Mouse (Mus musculus) G1E (cell line): ENCODE results near the gene Gpsm3. TPM values are rescaled to one million over a fixed set of nuclear protein-coding genes. Genes with fewer than 3 reads are reported as not detected.
"Not testable (repeated sequence)": the region's sequence is repeated elsewhere in the genome, so short reads cannot be mapped to it uniquely, and the experiment has no call there.

Experiments used
- ATAC-seq: 2 replicates; pipeline ENCODE4 v1.8.0; 2016; ENCODE audit warnings: mild to moderate bottlenecking; ENCODE audit not compliant: insufficient number of reproducible peaks, poor library complexity, low FRiP score, severe bottlenecking; ENCODE audit errors: extremely low read depth
- DNase-seq: peaks from one replicate; pipeline ENCODE4 v3.0.0; 2012; ENCODE audit warnings: low spot score
- H3K27me3 ChIP-seq: 2 replicates; pipeline ENCODE4 v1.6.1; 2012; ENCODE audit warnings: mild to moderate bottlenecking, low read length, inconsistent platforms; ENCODE audit not compliant: insufficient read depth
- H3K36me3 ChIP-seq: replicated peaks from 2 replicates; pipeline ENCODE3; 2012; ENCODE audit warnings: mild to moderate bottlenecking, inconsistent platforms
- H3K4me1 ChIP-seq: 2 replicates; pipeline ENCODE4 v1.6.1; 2012; ENCODE audit warnings: low read depth, low read length, inconsistent platforms, mixed read lengths; ENCODE audit not compliant: insufficient read depth
- H3K4me3 ChIP-seq: 2 replicates; pipeline ENCODE4 v1.5.1; 2012; ENCODE audit warnings: low read depth, mild to moderate bottlenecking, inconsistent platforms, low read length, moderate library complexity, mixed read lengths
- H3K9me3 ChIP-seq: replicated peaks from 2 replicates; pipeline ENCODE4 v1.6.1; 2012; ENCODE audit warnings: inconsistent platforms
- CTCF ChIP-seq: IDR thresholded peaks from 2 replicates; pipeline ENCODE4 v1.5.1; 2012; ENCODE audit warnings: low read depth, low read length, inconsistent platforms, mixed read lengths
- GATA1 ChIP-seq: IDR thresholded peaks from 2 replicates; pipeline ENCODE4 v1.6.1; 2012; ENCODE audit warnings: borderline replicate concordance, low read length, inconsistent platforms, mixed read lengths
- GATA2 ChIP-seq: IDR thresholded peaks from 2 replicates; pipeline ENCODE4 v1.6.1; 2012; ENCODE audit warnings: low read depth, low read length, inconsistent platforms, borderline replicate concordance
- POLR2AphosphoS5 ChIP-seq: IDR thresholded peaks from 2 replicates; pipeline ENCODE4 v1.6.1; 2012; ENCODE audit warnings: low read depth, low read length, inconsistent platforms; ENCODE audit not compliant: insufficient replicate concordance
- TAL1 ChIP-seq: conservative IDR thresholded peaks from 2 replicates; pipeline ENCODE4 v1.6.1; 2012; ENCODE audit warnings: low read depth, low read length, inconsistent platforms, mixed read lengths
- polyA plus RNA-seq: library from polyadenylated mRNA; stranded (reverse); fragments of >175 nt; gene quantifications from 2 replicates; pipeline ENCODE4 v1.2.3, GENCODE M21; 2012
- total RNA-seq, 2 experiments: library from RNA; stranded (forward) in 1 of 2; stranded (reverse) in 1 of 2; fragments of 200-1000 nt in 1 of 2; fragments of >200 nt in 1 of 2; fragmentation: Nextera tagmentation in 1 of 2; gene quantifications; 2 replicates each; pipeline ENCODE4 v1.2.3; 2014 to 2017

The Gpsm3 gene
- 86.3 and 99.5 TPM in 2 replicates for total RNA-seq (2014; fragmentation: Nextera tagmentation)
- 33.7 and 43.2 TPM in 2 replicates for total RNA-seq (2017)
- 399 and 473 TPM in 2 replicates for polyA plus RNA-seq

GRCm38 (mm10) chr17:34589681-34590101, at the start of gene Gpsm3:
Gene Gpsm3 (plus strand): TSS chr17:34589806.
- peak; percentile 73 for DNase-seq
- TF ChIP-seq GATA2, result no peak
- no peak for TF ChIP-seq CTCF
- TF ChIP-seq TAL1, result no peak
- TF ChIP-seq POLR2AphosphoS5, result no peak
- H3K36me3 ChIP-seq, result peaks cover 23% of the 10 kb centered on the region
- peaks cover 69% of the 10 kb centered on the region for H3K4me1 ChIP-seq
- peak within 1 kb of the TSS; percentile 74 for H3K4me3 ChIP-seq
- H3K9me3 ChIP-seq, result no peaks in the 10 kb centered on the region
- no peak for ATAC-seq
- no peaks in the 10 kb centered on the region for H3K27me3 ChIP-seq

GRCm38 (mm10) chr17:34543567-34543966, 46.0 kb upstream of the Gpsm3 start:
- not testable (repeated sequence) for ATAC-seq, DNase-seq, H3K27me3 ChIP-seq, H3K9me3 ChIP-seq
- Histone ChIP-seq H3K4me1 (peaks cover 19% of the 10 kb centered on the region), H3K4me3 (peak overlapping the region; percentile 62), H3K36me3 (peaks cover 14% of the 10 kb centered on the region)

GRCm38 (mm10) chr17:34546797-34547196, 42.8 kb upstream of the Gpsm3 start:
- DNase-seq (no peak), ATAC-seq (no peak)
- H3K4me3 ChIP-seq, result no peak overlapping the region
- H3K27me3 ChIP-seq, result no peaks in the 10 kb centered on the region; the same call in 1 of the 2 replicates
- H3K4me1 ChIP-seq, result peaks cover 12% of the 10 kb centered on the region
- TF ChIP-seq CTCF (no peak), POLR2AphosphoS5 (no peak), GATA1 (no peak)
- peaks cover 20% of the 10 kb centered on the region for H3K36me3 ChIP-seq
- no peaks in the 10 kb centered on the region for H3K9me3 ChIP-seq

GRCm38 (mm10) chr17:34547601-34548000, 42.0 kb upstream of the Gpsm3 start:
- no peak for TF ChIP-seq CTCF
- no peak for DNase-seq
- H3K9me3 ChIP-seq, result no peaks in the 10 kb centered on the region
- H3K4me1 ChIP-seq, result peaks cover 6% of the 10 kb centered on the region
- H3K4me3 ChIP-seq, result no peak overlapping the region
- H3K36me3 ChIP-seq, result peaks cover 20% of the 10 kb centered on the region
- no peak for ATAC-seq
- no peaks in the 10 kb centered on the region; the same call in 1 of the 2 replicates for H3K27me3 ChIP-seq

GRCm38 (mm10) chr17:34549156-34549555, 40.5 kb upstream of the Gpsm3 start:
- DNase-seq, result no peak
- Histone ChIP-seq H3K4me3 (no peak overlapping the region), H3K9me3 (no peaks in the 10 kb centered on the region), H3K4me1 (peaks cover 3% of the 10 kb centered on the region), H3K36me3 (peaks cover 20% of the 10 kb centered on the region), H3K27me3 (peaks cover 6% of the 10 kb centered on the region)
- TF ChIP-seq GATA2, result no peak
- no peak for ATAC-seq

GRCm38 (mm10) chr17:34549843-34550242, 39.8 kb upstream of the Gpsm3 start:
- H3K27me3 ChIP-seq, result peaks cover 10% of the 10 kb centered on the region
- H3K9me3 ChIP-seq, result no peaks in the 10 kb centered on the region
- DNase-seq (no peak), ATAC-seq (no peak)
- peaks cover 20% of the 10 kb centered on the region for H3K36me3 ChIP-seq
- H3K4me3 ChIP-seq, result no peak overlapping the region
- H3K4me1 ChIP-seq, result peaks cover 3% of the 10 kb centered on the region
- TF ChIP-seq CTCF, result no peak
- TF ChIP-seq GATA2, result no peak
- TF ChIP-seq TAL1, result no peak
- no peak for TF ChIP-seq POLR2AphosphoS5
- TF ChIP-seq GATA1, result no peak

- no peak overlapping the region for H3K4me3 ChIP-seq
- H3K4me1 ChIP-seq, result no peaks in the 10 kb centered on the region
- peaks cover 16% of the 10 kb centered on the region for H3K27me3 ChIP-seq
- no peaks in the 10 kb centered on the region for H3K36me3 ChIP-seq
- no peaks in the 10 kb centered on the region for H3K9me3 ChIP-seq
- TF ChIP-seq CTCF (peak; percentile 68), GATA2 (no peak)
- peak; percentile 64 for DNase-seq
- peak; percentile 28; the same call in 1 of the 2 replicates for ATAC-seq
Measured at GRCm38 (mm10) chr17:34555483-34555882, 34.1 kb upstream of the Gpsm3 start.
